Mouse (Mus musculus) left cerebral cortex, adult 11 months (tissue): ENCODE measurements around the gene Cog6.

Experiments used
- DNase-seq: peaks from one replicate; pipeline ENCODE4 v3.0.0; 2022; ENCODE audit warnings: low spot score

Cog6 gene

DNA sequence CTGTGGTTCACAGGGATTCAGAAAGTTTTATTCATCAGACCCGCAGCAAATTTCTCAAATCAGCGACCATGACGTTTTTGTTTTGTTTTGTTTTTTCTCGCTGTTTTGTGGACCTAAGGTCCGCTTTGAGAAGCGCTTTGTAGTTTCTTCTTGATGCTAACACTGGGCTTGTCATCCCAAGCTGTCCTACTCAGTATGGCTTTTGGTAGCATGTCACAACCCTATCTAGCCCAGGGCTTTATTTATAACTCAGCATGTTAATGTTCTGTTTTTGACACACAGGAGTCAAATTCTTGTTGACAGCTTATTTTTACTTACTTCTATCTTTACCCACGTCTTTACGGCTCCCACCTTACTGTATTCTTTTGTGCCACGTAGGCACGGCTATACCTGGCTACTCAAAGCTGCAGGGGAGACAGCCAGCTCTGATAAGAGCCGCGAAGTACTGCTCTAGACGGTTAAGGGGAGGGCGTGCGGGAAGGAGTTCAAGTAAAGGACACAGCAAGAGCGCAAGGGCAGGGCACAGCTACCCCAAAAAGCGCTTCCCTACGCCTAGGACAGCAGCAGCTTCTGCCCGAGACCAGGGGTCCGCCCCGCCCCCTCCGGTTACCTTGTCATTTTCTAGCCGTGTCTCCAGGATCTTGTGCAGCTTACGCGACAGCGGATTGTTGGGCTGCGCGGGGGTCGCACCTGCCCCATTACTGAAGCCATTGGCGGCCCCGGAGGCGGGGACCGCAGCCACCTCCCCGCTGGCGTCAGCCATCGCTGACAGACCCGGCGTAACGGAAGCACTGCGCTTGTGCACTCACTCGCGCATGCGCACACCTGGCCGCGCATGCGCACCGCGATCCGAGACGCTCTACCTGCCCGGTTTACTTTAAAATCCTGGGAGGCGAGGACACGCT, at the start of gene Cog6:
Gene Cog6 (minus strand): TSS at position 802 of the 905 bp plus-strand sequence.
- peak; percentile 75 for DNase-seq

DNA sequence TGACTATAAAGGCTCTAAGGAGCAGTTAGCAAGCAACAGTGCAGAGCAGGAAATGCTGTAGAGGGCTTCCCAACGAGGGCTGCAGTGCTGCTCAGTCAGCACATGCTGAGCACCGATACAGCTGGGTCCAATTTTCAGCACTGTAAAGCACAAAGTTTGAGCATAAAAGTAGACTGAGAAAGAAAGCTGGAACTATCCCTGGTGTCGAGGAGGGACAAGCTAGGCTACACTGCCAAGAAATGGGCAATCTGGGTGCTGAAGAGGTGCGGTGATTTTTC, 49.0 kb upstream of the Cog6 start:
- no peak for DNase-seq

DNA sequence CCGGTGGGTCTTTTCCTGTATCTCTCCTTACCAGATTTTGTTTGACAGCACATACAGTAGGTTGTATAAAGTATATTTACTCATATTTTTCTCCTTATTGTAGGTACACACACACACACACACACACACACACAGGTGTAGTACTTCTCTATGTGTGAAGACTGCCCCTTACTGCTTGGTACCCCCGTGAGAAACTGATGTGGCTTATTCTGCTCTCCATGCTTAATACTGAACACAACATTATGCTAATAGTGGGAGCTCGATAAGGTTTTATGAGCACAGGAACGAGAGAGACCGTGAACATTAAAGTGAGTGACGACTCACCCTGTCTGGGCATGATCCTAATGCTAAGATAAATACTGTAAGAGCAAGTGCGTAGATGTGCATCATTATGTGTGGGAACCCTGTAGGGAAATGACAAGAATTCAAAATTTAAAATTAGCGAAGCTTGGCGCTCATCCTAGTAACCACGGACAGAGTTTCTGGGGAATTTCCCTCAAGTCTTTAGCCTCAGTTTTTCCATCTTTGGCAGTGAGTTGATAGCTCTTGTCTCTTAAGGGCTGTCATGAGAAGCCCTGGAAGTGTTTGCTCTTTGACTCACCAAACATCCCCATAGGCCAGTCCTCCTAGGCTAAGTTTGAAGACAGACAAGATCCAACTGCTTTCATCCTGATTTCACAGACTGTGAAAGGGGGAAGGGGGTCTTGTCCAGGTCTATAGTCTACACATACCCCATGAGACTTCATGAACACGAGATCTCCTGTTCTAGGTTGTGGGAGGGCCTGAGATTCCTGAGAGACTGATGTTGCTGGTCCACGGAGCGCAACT, 48.4 kb upstream of the Cog6 start:
- no peak for DNase-seq

DNA sequence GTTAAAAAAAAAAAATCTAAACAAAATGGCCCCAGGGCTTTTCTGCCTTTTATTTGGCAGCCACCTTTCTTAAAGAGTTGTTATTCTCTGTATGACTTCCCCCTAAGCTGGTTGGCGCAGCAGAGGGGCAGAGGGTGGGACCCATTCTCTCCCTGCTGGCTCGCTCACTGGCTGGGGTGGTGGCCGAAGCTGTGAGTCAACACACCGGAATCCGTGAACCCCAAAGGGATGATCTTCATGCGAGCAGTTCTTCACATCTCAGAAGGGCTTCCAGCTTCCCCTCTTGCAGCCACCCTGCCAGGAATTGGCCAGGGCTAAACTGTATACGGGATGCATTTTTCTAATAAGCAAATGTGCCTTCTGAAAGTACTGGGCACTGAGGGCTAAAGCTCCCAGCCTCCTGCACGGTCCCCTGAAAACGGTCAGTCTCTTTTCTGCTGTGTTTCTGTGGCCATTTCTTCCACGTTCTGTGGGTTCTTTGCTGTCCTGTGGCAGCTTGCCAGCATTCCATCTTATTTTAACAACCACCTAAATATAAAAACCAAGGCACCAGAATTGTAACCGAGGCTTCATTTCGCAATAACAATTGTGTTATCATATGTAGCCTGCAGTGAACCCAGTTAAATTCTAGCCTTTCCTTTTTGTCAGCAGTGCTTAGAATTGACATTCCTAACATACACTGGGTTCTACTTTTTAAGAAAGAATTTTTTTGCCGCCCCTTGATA, 46.5 kb upstream of the Cog6 start:
- no peak for DNase-seq

DNA sequence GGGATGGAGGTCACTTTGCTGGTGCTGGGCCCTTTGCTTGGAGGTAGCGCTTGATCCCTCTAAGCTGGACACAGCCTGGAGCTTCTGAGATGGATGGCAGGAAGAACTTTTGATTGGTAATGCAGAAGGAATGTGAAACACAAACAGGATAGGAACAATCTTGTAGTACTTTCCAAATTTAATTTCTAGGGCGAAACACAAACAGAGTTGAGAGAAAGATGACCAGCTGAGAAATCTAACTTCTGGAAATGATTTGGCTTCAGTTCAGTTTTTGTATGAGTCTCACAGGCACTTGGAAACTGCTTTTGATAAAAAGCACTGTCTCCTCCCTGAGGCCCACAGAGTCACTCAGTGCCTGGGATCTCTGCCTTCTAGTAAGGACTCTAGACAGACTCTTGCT, 42.9 kb upstream of the Cog6 start:
- DNase-seq = no peak

DNA sequence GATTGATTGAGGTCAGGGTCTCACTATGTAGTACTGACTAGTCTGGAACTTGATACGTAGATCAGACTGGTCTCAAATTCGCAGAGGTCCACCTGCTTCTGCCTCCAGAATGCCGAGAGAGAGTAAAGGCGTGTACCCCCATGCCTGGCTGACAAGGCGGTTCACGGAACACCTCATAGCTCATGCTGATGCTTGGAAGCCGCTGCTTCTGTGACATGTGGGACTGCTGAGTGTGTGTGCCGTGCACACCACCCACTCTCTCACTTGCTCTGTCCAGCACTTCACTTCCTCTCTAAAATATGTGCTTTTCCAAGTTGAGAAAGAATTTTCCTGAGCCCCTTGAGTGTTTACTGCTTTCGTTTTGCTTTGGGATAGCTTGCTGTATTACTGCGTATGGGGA, 39.4 kb upstream of the Cog6 start:
- no peak for DNase-seq

DNA sequence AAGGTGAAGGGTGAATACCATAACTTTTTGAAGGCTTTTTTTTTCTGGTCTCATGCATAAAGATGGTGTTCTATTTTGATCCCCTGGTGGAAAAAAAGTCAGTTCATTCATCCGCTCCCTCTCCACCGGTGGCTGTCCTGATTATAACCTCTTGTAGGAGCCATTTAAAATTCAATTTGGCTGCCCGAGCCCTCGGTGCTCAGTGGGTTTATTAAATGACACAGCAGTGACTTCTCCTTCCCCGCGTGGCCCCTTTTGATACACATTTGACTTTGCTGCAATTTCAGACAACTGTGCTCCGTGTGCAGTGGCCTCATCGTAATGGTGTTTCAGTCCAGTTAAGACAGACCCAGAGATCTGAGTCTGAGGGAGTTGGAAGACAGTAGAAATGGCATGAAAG, 35.3 kb upstream of the Cog6 start:
- no peak for DNase-seq

DNA sequence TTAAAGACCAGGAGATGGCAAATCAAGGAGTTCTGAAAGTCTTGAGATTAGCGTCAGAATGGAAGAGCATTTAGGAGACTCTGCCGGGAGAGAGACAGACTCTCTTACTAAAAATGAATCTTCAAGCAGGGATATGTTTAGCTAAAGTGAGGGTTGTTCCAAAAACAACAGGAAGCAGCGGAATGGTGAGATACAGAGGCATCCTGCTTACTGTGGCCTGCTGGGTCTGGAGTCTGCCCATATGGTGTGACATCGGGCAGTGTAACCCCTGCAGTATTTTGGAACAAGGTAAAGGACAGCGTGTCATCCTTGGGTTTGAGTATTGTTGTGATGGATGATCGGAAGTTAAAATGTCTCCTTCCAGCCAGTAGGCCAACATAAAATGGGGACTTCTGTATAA, 29.3 kb upstream of the Cog6 start:
- no peak for DNase-seq

DNA sequence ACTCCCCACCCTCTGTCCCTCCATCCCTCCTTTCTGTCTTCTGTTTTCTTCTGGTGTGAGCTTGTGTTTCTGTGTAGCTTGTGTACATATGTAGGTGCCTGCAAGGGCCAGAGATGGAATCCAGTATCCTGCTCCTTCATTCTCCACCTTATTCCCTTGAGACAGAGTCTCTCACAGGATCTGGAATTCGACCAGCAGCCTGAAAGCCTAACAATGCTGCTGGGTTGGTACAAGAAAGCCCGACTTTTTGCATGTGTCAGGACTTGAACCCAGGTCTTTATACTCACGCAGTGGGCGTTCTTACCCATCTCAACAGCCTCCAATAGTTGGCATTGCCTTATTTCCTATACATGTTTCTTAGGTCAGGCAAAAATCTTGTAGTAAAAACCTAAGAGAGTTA, 28.7 kb upstream of the Cog6 start:
- DNase-seq = no peak

DNA sequence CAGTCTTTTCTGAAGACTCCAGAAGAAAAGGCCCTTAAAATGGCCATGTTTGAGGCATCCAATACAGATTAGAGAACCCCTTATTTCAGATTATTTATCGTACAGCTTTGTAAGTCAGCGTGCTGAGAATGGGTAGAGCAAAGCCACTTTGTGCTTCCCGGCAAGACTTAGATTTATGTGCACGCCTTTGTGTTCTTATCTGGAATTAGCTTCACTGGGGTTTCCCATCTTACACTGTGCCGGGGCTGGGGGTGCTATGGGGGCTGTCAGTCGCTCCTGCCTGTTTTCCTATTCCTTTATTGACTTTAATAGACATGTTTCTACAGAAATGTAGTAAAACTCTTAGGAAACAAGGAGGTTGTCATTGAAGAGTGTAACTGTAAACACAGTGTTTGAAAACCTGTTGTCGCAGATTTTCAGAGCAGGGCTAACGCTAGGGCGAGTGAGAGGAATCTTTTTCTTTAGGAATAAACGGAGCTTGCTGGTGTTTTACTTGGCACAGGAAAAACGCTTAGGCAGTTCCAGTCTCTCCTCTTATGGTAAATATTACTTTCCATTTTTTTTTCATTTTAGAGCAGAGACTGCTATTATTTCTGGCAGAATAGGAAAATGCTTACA, 27.8 kb upstream of the Cog6 start:
- DNase-seq = no peak

DNA sequence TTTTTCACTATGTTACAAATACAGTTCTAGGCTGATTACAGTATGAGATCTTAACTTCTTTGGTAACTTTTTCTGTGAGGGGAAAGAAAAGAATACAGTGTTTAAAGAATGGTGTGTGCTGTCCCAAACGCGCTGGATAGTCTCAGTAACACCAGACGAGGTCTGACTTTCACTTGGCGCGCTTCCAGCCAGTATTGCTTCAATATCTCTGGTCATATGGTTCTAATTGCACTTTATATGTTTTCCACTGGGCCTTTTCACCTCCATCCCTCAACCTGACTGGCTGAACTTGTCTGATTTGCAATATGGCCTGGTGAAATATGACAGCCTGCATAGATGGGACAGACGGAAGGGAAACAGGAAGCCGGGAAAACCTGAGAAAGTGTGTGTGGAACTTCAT, 27.2 kb upstream of the Cog6 start:
- no peak for DNase-seq

DNA sequence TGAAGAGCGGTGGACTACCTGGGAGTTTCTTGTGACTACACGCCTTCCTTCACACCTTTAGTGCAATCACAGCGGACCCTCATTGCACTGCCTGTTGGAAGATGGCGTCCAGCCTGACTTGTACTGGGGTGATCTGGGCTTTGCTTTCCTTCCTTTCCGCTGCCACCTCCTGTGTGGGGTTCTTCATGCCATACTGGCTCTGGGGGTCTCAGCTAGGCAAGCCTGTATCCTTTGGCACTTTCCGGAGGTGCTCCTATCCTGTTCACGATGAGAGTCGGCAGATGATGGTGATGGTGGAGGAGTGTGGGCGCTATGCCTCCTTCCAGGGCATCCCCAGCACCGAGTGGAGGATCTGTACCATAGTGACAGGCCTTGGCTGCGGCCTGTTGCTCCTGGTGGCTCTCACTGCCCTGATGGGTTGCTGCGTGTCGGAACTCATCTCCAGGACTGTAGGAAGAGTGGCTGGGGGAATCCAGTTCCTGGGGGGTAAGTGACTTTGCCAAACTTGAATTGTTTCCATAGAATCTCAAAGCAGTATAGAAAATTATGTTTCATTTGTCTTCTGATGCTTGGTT, 26.3 kb upstream of the Cog6 start:
- DNase-seq = no peak

DNA sequence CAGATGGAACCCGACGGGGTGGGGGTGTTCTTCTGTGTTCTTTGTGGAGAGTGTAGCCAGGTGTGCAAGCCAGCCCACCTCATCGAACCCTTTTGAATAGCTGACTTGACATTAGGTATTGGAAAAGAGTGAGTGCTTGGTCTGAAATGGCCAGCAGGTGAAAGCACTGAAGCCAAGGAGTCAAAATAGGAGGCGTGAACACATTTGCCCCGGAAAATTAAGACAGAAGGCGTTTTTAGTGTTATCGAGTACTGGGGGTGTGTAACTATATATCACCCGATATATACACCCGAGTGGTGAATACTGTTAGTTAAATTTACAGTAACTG, 25.2 kb upstream of the Cog6 start:
- no peak for DNase-seq

DNA sequence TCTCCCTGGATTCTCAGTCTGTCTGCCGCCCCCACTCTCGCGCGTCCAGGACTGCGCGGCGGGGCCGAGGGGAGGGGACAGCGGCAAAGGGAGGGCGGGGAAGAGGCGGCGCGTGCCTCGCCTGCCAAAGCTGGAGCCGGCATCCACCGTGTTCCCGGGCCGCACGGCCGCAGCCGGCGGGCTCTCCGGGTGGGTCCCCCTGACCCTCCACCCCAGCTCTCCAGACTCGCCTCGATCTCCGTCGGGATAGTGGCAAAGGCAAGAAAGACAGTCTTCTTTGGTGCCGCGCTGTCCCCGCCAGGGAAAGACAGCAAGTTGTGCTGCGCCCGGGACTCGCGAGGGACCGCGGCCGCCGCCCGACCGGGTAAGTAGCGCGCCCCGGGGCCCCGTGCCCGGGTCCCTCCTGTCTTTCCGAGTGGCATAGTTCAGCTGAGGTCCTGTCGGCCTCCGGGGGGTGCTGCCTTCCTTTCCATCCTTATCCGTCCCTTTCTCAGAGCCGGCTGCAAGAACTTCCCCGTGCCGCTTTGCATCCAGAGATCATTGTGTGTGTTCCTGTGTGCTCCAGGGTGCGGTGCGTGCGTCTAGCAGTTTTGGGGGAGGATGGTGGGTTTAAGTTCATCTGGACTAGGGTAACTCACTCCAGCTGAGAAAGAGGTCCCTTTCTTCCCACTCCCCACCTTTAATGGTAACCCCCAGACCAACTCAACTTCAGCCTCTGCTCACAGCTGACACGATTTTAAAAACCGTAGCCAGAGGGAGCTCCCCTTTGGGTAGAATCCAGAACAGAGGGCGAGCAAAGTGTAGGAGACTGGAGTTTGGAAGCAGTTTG, 24.6 kb upstream of the Cog6 start, which contains the start of gene Lhfp:
Gene Lhfp (plus strand): TSS at position 118 of the 829 bp plus-strand sequence.
- DNase-seq = no peak

DNA sequence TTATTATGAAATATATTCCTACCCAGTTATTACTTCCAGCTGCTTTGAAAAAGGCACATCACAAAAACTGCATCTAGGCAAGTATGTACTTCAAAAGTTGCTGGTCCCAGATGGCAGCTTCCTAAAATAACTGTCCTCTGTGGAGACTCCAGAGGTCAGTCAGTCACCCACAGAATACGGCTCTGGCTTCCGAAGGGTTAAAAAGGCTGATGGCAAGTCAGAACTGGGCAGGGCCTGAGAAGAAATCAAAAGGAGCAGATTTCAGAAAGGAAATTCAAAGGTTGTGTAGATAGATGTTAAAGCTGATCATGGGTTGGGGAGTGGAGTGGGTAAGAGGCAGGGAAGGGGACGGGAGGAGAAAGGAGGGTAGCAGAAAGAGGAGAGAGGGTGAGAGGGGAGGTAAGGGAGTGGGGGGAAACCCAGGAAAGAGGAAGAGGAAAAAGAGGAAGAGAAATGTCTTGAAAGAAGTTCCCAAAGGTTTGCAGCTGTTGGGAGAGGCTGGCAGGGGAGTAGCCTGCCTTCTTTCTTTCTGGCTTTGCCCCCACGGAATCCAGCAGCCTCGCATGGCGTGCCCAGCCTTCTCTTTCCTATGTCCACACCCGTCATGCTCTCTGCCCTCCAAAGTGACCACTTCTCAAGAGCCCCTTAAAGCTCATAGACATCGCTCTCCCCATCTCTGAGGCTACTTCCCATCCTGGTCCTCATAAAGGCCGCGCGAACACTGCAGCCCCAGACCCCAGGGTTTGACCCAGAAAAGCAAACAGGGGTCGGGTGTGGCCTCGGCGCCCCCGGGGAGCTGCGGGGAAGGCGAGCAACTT, 23.8 kb upstream of the Cog6 start:
- no peak for DNase-seq

DNA sequence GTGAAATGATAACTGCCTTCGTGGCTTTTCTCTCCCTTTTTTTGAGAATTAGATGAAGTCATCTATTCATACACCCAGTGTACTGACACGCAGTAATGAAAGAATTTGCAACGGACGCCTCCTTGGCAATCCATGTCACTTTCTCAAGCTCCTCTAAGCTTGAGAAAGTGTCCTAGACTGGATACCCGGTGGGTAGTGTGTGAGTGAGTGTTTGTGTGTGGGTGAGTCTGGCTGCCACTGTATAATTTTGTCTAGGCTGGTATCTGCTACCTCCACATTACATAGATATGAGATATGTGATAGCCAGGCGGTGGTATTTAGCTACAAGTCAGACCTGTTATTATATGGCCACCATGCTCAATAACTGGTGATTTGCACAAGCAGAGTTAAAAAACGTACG, 22.7 kb upstream of the Cog6 start:
- DNase-seq = no peak

DNA sequence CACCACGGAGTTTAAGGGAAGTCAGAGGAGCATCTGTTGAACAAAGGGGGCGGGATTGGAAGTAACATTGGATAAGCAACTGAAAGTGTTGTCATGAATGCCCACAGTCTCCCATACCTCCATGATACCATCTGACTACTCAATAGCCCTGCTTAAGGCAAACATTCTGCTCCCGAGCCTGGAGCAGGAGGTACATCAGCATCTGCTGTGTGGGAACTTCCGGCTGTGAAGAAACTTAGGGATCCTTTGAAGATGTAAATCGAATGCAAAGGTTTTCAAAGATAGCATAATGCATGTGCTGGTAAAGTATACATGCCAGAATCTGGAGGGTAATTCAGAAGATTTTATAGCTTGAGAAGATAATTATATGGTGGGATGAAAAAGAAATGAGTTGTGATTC, 21.9 kb upstream of the Cog6 start:
- no peak for DNase-seq

DNA sequence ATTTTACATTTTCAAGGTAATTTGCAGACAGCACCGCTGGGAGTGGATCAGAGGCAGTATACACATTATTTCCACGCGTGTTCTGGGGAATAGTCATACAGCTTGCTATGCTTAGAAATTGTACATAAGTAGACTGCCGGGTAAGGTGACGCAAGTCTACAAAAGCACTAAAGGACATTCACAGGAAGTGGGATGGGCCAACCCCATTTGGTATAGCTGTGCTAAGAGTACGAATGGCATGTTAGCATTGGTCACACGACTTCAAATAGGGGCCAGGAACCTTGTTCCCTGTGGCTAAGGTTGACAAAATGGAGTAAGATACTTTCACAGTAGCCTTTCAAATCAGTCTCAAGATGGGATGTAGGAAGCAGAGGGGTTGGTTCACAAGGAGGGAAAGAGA, 19.9 kb upstream of the Cog6 start:
- no peak for DNase-seq

DNA sequence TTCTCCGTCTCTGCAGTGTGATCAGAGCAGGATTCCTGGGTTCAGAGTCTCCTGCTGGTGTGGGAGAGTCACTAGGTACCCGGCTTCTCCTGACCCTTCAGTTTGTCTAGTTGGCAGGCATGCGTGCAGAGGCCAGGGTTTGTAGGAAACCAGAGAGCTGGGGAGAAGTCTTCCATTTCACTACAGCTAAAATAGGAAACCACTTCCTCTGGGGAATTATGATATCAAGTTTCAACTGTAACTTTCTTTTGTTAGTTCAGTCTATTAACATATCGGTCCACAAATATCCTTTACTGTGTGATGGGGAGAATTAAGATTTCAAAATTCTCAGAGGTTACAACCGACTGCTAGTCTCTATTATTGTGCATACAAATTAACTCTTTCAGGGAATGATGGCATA, 19.0 kb upstream of the Cog6 start:
- DNase-seq = no peak

DNA sequence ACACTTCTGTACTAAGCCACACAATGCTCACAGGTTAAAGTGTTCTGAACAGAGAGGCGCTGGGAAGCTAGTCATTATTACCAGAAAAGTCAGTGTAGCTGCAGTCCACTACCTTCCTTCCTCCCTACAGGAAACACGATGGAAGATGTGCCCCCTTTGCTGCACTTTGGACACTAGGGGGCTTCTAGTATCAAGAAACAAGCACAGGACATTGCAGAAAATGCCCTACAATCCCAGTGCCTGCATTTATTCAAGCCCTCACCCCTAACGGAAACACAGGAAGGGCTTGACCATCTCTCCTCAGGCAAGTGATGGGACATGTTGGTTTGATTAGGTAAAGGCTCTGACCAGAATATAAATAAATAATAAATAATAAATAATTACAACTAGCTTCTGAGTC, 16.4 kb upstream of the Cog6 start:
- DNase-seq = no peak
